Mouse (Mus musculus) brown adipose tissue, adult 24 weeks (tissue): ENCODE measurements around the gene Zfp711. TPM values are rescaled to one million over a fixed set of nuclear protein-coding genes. Genes with fewer than 3 reads are reported as not detected.

ENCODE experiments used
- H3K27ac ChIP-seq: fragments of 200-500 bp; replicated peaks from 2 replicates; pipeline ENCODE4 v1.5.1; 2012; ENCODE audit warnings: low read depth, mild to moderate bottlenecking, low read length
- H3K4me1 ChIP-seq: fragments of 200-500 bp; 2 replicates; pipeline ENCODE4 v1.6.1; 2012; ENCODE audit warnings: low read length, mixed read lengths; ENCODE audit not compliant: control insufficient read depth, insufficient read depth, insufficient read length
- H3K4me3 ChIP-seq: fragments of 200-500 bp; 2 replicates; pipeline ENCODE4 v1.5.1; 2012; ENCODE audit warnings: low read depth, mild to moderate bottlenecking, low read length, moderate library complexity; ENCODE audit not compliant: insufficient read depth
- polyA plus RNA-seq: library from polyadenylated mRNA; stranded (reverse); fragments of >200 nt; gene quantifications from 2 replicates; pipeline ENCODE4 v1.2.4, GENCODE M21; 2012; ENCODE audit not compliant: missing spikeins, insufficient read depth, insufficient read length

The Zfp711 gene
- polyA plus RNA-seq, result not detected in 2 replicates

- peak within 1 kb of the TSS; percentile 65 for H3K4me3 ChIP-seq
- no peak within 1 kb of the TSS for H3K27ac ChIP-seq
- no peaks in the 10 kb centered on the region for H3K4me1 ChIP-seq
Observed at GRCm38 (mm10) chrX:112600511-112601305, at the start of gene Zfp711. TSS of gene Zfp711 (plus strand) at chrX:112600526.

- Histone ChIP-seq H3K4me3 (no peak overlapping the region), H3K4me1 (no peaks in the 10 kb centered on the region), H3K27ac (no peak overlapping the region)
Observed at GRCm38 (mm10) chrX:112567716-112568115, 32.6 kb upstream of the Zfp711 start.

GRCm38 (mm10) chrX:112601306-112602120 is 1.2 kb downstream of the Zfp711 start:
- Histone ChIP-seq H3K4me1 (no peaks in the 10 kb centered on the region), H3K4me3 (peak overlapping the region; percentile 65), H3K27ac (no peak overlapping the region)

- Histone ChIP-seq H3K4me1 (no peaks in the 10 kb centered on the region), H3K4me3 (no peak overlapping the region), H3K27ac (no peak overlapping the region)
Observed at GRCm38 (mm10) chrX:112675525-112675924, 75.2 kb downstream of the Zfp711 start.

GRCm38 (mm10) chrX:112680605-112681004 is 80.3 kb downstream of the Zfp711 start:
- Histone ChIP-seq H3K4me1 (no peaks in the 10 kb centered on the region), H3K4me3 (no peak overlapping the region), H3K27ac (no peak overlapping the region)

Other genes with a start within 250 kb of the Zfp711 start
- not detected in 2 replicates for gene Satl1, start 193.7 kb upstream of the Zfp711 start, polyA plus RNA-seq
- not detected in 2 replicates for gene 2010106E10Rik, start 105.3 kb upstream of the Zfp711 start, polyA plus RNA-seq
- gene Pof1b, start 98.1 kb downstream of the Zfp711 start, polyA plus RNA-seq, result 0.28 TPM in 1 of 2 replicates, not detected in the other